Comparison of ENCODE assay signal across 13 mouse cellular contexts in the genomic region with DNA sequence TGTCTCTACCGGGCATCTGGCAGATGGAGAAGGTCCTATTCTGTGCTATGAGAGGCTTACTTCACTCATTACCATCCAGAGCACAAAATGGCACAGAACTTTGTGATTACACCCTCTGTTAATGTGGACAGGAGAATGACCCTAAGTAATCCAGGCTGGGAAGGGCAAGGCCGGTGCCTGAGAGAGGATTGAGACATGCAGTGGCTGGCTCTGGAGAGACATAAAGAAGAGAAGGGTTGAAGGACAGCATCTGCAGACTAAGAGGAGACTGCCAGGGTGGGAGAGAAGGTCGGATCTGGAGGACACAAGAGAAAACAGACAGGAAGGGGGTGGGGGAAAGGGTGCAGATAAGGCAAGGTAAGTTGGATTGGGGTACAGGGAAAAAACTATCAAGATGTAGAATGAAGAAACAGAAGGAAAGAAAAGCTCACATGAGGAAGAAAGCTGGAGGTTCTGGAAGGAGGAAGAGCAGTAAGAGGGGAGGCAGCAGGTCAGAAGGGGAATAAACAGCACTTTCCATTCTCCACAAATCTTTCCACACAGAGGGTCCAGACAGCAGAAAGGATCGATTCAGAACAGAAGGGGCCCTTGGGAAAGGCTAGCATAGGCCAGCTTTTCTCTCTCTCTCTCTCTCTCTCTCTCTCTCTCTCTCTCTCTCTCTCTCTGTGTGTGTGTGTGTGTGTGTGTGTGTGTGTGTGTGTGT. TPM values are rescaled to one million over a fixed set of nuclear protein-coding genes. Genes with fewer than 3 reads are reported as not detected.
DNase-seq lines count a peak whose midpoint lies in the region; ATAC-seq and TF ChIP-seq lines count a peak whose summit lies in the region.
"Had no signal": no experiment of that assay in that cellular context is flagged by ENCODE, and none has a peak within 500 bp of the region (broad histone marks: within the 10 kb centered on the region; RNA-seq: fewer than 3 reads in every experiment).

No protein-coding gene starts in this region.

- no peak overlapping the region for H3K4me2 ChIP-seq in embryonic facial prominence, embryonic 11.5 days (ENCODE audit: low read depth, low read length)
- peak overlapping the region; percentile 62 for H3K4me2 ChIP-seq in hindbrain, embryonic 12.5 days (replicated peaks)
- H3K4me2 ChIP-seq in midbrain, embryonic 16.5 days (ENCODE audit: low read length): peak overlapping the region; percentile 79
- H3K4me2 ChIP-seq: limb, embryonic 13.5 days; lung, embryonic 14.5 days had no signal

- WGBS in embryonic facial prominence, embryonic 11.5 days: 30% methylated on average over 4 of the region's 4 CpGs
- 14% methylated on average over 4 of the region's 4 CpGs for WGBS in hindbrain, embryonic 12.5 days
- WGBS in midbrain, embryonic 16.5 days: 9% methylated on average over 4 of the region's 4 CpGs

- H3K9me3 ChIP-seq in embryonic facial prominence, embryonic 11.5 days (replicated peaks; ENCODE audit: control insufficient read depth, low read length): no peaks in the 10 kb centered on the region
- no peaks in the 10 kb centered on the region for H3K9me3 ChIP-seq in hindbrain, embryonic 12.5 days (replicated peaks)
- no peaks in the 10 kb centered on the region for H3K9me3 ChIP-seq in midbrain, embryonic 16.5 days (replicated peaks; ENCODE audit: control insufficient read depth, low read length, poor library complexity, severe bottlenecking)
- H3K9me3 ChIP-seq: limb, embryonic 13.5 days had no signal

- H3K27me3 ChIP-seq in embryonic facial prominence, embryonic 11.5 days (ENCODE audit: control insufficient read depth, insufficient read depth, low read length): no peaks in the 10 kb centered on the region
- no peaks in the 10 kb centered on the region for H3K27me3 ChIP-seq in hindbrain, embryonic 12.5 days
- H3K27me3 ChIP-seq in midbrain, embryonic 16.5 days (ENCODE audit: control insufficient read depth, insufficient read depth, low read depth, low read length): no peaks in the 10 kb centered on the region
- H3K27me3 ChIP-seq: limb, embryonic 13.5 days had no signal

- H3K27ac ChIP-seq in embryonic facial prominence, embryonic 11.5 days (replicated peaks; ENCODE audit: low read depth, low read length): peak overlapping the region; percentile 37; the same call in 1 of the 2 replicates
- peak overlapping the region; percentile 99 for H3K27ac ChIP-seq in hindbrain, embryonic 12.5 days
- no peak overlapping the region for H3K27ac ChIP-seq in midbrain, embryonic 16.5 days (ENCODE audit: low read length)
- H3K27ac ChIP-seq: limb, embryonic 13.5 days; stomach, postnatal 0 days had no signal

- TF ChIP-seq POLR2A in brain, embryonic 14.5 days (IDR thresholded peaks at IDR 0.05; ENCODE audit: borderline replicate concordance, extremely low read depth, insufficient read depth, insufficient read length, poor library complexity, severe bottlenecking): no peak

- TF ChIP-seq CTCF in brain, embryonic 14.5 days (IDR thresholded peaks at IDR 0.05; ENCODE audit: borderline replicate concordance, extremely low read depth, insufficient read depth, insufficient read length): no peak

- peak; percentile 5 for DNase-seq in brain, embryonic 14.5 days (ENCODE audit: low read depth)
- peak; percentile 15 for DNase-seq in embryonic facial prominence, embryonic 11.5 days (ENCODE audit: low spot score)
- DNase-seq in spleen, postnatal 10 days (ENCODE audit: low spot score in 2 of 2): no peak
- DNase-seq in lung, postnatal 25 days (ENCODE audit: low spot score): no peak
- DNase-seq in right cerebral cortex, adult 2 months (ENCODE audit: low spot score in 2 of 2): no peak
- DNase-seq: kidney, adult 8-10 months; lung, embryonic 14.5 days; right cerebral cortex, postnatal 25 days had no signal

- H3K36me3 ChIP-seq in embryonic facial prominence, embryonic 11.5 days (replicated peaks; ENCODE audit: control insufficient read depth, insufficient read depth, low read depth, low read length): no peaks in the 10 kb centered on the region
- H3K36me3 ChIP-seq in hindbrain, embryonic 12.5 days: peaks cover 16% of the 10 kb centered on the region
- peaks cover 8% of the 10 kb centered on the region; the same call in 1 of the 2 replicates for H3K36me3 ChIP-seq in midbrain, embryonic 16.5 days (ENCODE audit: control insufficient read depth, insufficient read depth, low read length)

- no peak for ATAC-seq in embryonic facial prominence, embryonic 11.5 days (replicated peaks; ENCODE audit: insufficient number of reproducible peaks, low FRiP score, low TSS enrichment, low read depth)
- no peak for ATAC-seq in hindbrain, embryonic 12.5 days (ENCODE audit: low FRiP score)
- no peak for ATAC-seq in midbrain, embryonic 16.5 days
- no peak for ATAC-seq in frontal cortex, adult (ENCODE audit: low TSS enrichment)

- H3K4me1 ChIP-seq in embryonic facial prominence, embryonic 11.5 days (ENCODE audit: control insufficient read depth, insufficient read depth, low read length): peaks cover 4% of the 10 kb centered on the region; the same call in 1 of the 2 replicates
- H3K4me1 ChIP-seq in hindbrain, embryonic 12.5 days: peaks cover 55% of the 10 kb centered on the region
- H3K4me1 ChIP-seq in midbrain, embryonic 16.5 days (ENCODE audit: control insufficient read depth, insufficient read depth, low read length): peaks cover 48% of the 10 kb centered on the region

- H3K4me3 ChIP-seq in embryonic facial prominence, embryonic 11.5 days (ENCODE audit: low read depth, low read length): no peak overlapping the region
- peak overlapping the region; percentile 91 for H3K4me3 ChIP-seq in hindbrain, embryonic 12.5 days
- H3K4me3 ChIP-seq in midbrain, embryonic 16.5 days (ENCODE audit: low read depth, low read length): no peak overlapping the region
- H3K4me3 ChIP-seq: limb, embryonic 13.5 days had no signal

- H3K9ac ChIP-seq in embryonic facial prominence, embryonic 11.5 days (replicated peaks; ENCODE audit: low read length): no peak overlapping the region
- peak overlapping the region; percentile 66 for H3K9ac ChIP-seq in hindbrain, embryonic 12.5 days
- H3K9ac ChIP-seq in midbrain, embryonic 16.5 days (ENCODE audit: low read depth, low read length): no peak overlapping the region
- H3K9ac ChIP-seq: limb, embryonic 13.5 days; lung, embryonic 14.5 days had no signal

RNA-seq across cellular contexts. Expression of a gene that starts 4.0 kb away (rescaled TPM):
- polyA plus RNA-seq in brain, embryonic 14.5 days (2012; rRNA removed): 60.7 and 90.1 TPM in 2 replicates
- 10.6 and 11.0 TPM in 2 replicates for polyA plus RNA-seq in embryonic facial prominence, embryonic 11.5 days (2014; fragmentation: Nextera tagmentation; extraction: Ambion mirVana)
- polyA plus RNA-seq in hindbrain, embryonic 12.5 days (2016; fragmentation: Nextera tagmentation; extraction: Ambion mirVana): 15.8 and 20.5 TPM in 2 replicates
- 8.8 and 10.0 TPM in 2 replicates for polyA plus RNA-seq in midbrain, embryonic 16.5 days (2015; fragmentation: Nextera tagmentation; extraction: Ambion mirVana)

RNA-seq across cellular contexts. Expression of a gene that starts 35.0 kb away (rescaled TPM):
- polyA plus RNA-seq in brain, embryonic 14.5 days (2012; rRNA removed): 6.5 and 7.6 TPM in 2 replicates
- polyA plus RNA-seq in embryonic facial prominence, embryonic 11.5 days (2014; fragmentation: Nextera tagmentation; extraction: Ambion mirVana): 10.2 and 12.8 TPM in 2 replicates
- polyA plus RNA-seq in hindbrain, embryonic 12.5 days (2016; fragmentation: Nextera tagmentation; extraction: Ambion mirVana): 21.6 and 22.2 TPM in 2 replicates
- polyA plus RNA-seq in midbrain, embryonic 16.5 days (2015; fragmentation: Nextera tagmentation; extraction: Ambion mirVana): 14.3 and 18.5 TPM in 2 replicates

Comparison
In these comparisons a context has a peak if more than half of its experiments do, and no peak if none do; other contexts are left out.
1. DNase-seq: peak in brain, embryonic 14.5 days (single experiment) and embryonic facial prominence, embryonic 11.5 days (single experiment); none in spleen, postnatal 10 days (0 of 2), lung, postnatal 25 days (single experiment) and right cerebral cortex, adult 2 months (0 of 2).